In the genomic region with DNA sequence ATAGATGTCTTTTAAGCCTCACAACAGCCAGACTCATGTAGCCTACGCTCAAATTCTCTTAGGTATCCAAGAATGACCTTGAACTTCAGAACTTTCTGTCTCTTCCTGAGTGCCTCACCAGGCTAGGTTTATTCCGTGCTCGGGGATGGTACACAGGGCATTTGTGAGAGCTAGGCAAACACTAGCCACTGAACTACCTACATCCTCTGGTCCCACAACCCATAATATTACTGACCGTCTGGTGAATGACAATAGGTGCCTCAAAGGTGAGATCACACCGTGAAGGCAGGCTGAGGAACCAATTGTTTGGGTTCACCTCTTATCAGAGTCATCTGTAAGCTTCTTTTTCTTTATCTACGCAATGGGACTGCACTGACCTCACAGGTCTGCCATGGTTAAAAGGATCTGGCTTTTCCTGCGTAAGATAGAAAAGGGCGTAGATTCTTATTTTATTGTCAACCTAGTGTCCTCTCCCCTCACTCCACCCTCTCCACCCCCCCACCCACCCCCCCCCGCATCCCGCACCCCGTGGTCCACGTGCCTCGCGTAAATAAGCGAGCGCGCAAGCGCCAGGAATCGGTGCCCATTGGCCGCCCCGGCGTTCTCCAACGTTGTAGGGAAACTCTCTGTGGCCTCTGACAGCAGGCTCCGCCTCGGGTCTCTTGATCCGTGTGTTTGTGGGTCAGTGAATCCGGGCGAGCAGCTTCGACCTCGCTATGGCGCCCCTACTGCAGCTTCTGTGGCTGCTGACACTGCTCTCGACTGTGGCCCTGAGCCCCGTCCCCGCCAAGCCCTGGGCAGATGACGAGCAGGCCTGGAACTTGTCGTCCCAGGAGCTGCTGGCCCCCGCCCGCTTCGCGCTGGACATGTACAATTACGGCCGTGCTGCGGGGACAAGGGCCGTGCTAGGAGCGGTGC, we compare ENCODE assay signal across 8 mouse cellular contexts. TPM values are rescaled to one million over a fixed set of nuclear protein-coding genes. Genes with fewer than 3 reads are reported as not detected.
A peak's percentile ranks its signal among the peaks of the same experiment; 100 is the strongest.
DNase-seq lines count a peak whose midpoint lies in the region; ATAC-seq and TF ChIP-seq lines count a peak whose summit lies in the region.

A gene (plus strand): TSS at position 579 of the 918 bp plus-strand sequence.

- H3K4me1 ChIP-seq in hindbrain, embryonic 14.5 days (replicated peaks; ENCODE audit: control insufficient read depth, insufficient read depth, low read length), result peaks cover 7% of the 10 kb centered on the region; the same call in 1 of the 2 replicates
- 0 out of 2 replicates have a peak, but pooled peaks cover 4% of the 10 kb centered on the region for H3K4me1 ChIP-seq in lung, postnatal 0 days (ENCODE audit: insufficient read depth, low read depth, low read length)

- peak; percentile 93 for DNase-seq in adrenal gland, adult 8-10 months
- peak; percentile 92 for DNase-seq in embryo, embryonic 10 days (ENCODE audit: low spot score)
- peak; percentile 97 for DNase-seq in gastrocnemius, adult 2 months
- peak; percentile 84 for DNase-seq in hindbrain, embryonic 14.5 days (ENCODE audit: low spot score)
- DNase-seq in layer of hippocampus, postnatal 25 days (ENCODE audit: extremely low spot score in 1 of 2, low spot score in 1 of 2), result peak; percentile 81 to 84
- DNase-seq in lung, postnatal 0 days (ENCODE audit: low spot score), result peak; percentile 86
- peak; percentile 87 for DNase-seq in retina, embryonic 14.5 days (ENCODE audit: low spot score)
- peak; percentile 77 for DNase-seq in urinary bladder, postnatal 25 days (ENCODE audit: low spot score)

- peak within 1 kb of the TSS; percentile 71 for H3K9ac ChIP-seq in hindbrain, embryonic 14.5 days
- peak within 1 kb of the TSS; percentile 34 for H3K9ac ChIP-seq in lung, postnatal 0 days (replicated peaks; ENCODE audit: low read depth)

- peak within 1 kb of the TSS; percentile 66 for H3K4me2 ChIP-seq in hindbrain, embryonic 14.5 days (replicated peaks)
- peak within 1 kb of the TSS; percentile 90 for H3K4me2 ChIP-seq in lung, postnatal 0 days (replicated peaks; ENCODE audit: low read depth, low read length)

- H3K27ac ChIP-seq in gastrocnemius, adult 2 months, result peak within 1 kb of the TSS; percentile 98
- H3K27ac ChIP-seq in hindbrain, embryonic 14.5 days, result no peak within 1 kb of the TSS
- H3K27ac ChIP-seq in lung, postnatal 0 days (ENCODE audit: low read length), result no peak within 1 kb of the TSS

- peak; percentile 92 for ATAC-seq in hindbrain, embryonic 14.5 days (ENCODE audit: low FRiP score)
- ATAC-seq in lung, postnatal 0 days, result peak; percentile 92

- H3K4me3 ChIP-seq in gastrocnemius, adult 2 months, result peak within 1 kb of the TSS; percentile 74
- peak within 1 kb of the TSS; percentile 59 for H3K4me3 ChIP-seq in hindbrain, embryonic 14.5 days (replicated peaks; ENCODE audit: low read length)
- H3K4me3 ChIP-seq in lung, postnatal 0 days (ENCODE audit: low read depth, low read length), result peak within 1 kb of the TSS; percentile 43

- intact Hi-C loops in gastrocnemius, adult 2 months (cut with DNase I), result loop anchor here (10.0 kb wide), 1 partner anchor 360 kb away; a partner anchor contains a TSS

- H3K9me3 ChIP-seq in hindbrain, embryonic 14.5 days (ENCODE audit: control insufficient read depth, low read length), result no peaks in the 10 kb centered on the region
- no peaks in the 10 kb centered on the region for H3K9me3 ChIP-seq in lung, postnatal 0 days (ENCODE audit: low read length)

- TF ChIP-seq CTCF in gastrocnemius, adult 2 months (IDR thresholded peaks at IDR 0.05), result peak; percentile 28; the same call in 1 of the 2 replicates
- peak; percentile 26 for TF ChIP-seq CTCF in lung, postnatal 0 days (IDR thresholded peaks at IDR 0.05)

- TF ChIP-seq EP300 in lung, postnatal 0 days (IDR thresholded peaks at IDR 0.05), result no peak

- 4% methylated on average over 45 of the region's 45 CpGs for WGBS in hindbrain, embryonic 14.5 days
- 7% methylated on average over 44 of the region's 45 CpGs for WGBS in lung, postnatal 0 days

- peaks cover 17% of the 10 kb centered on the region for H3K36me3 ChIP-seq in hindbrain, embryonic 14.5 days (replicated peaks; ENCODE audit: control insufficient read depth, insufficient read depth)
- no peaks in the 10 kb centered on the region for H3K36me3 ChIP-seq in lung, postnatal 0 days (ENCODE audit: insufficient read depth, low read length)

- H3K27me3 ChIP-seq in hindbrain, embryonic 14.5 days (ENCODE audit: control insufficient read depth, insufficient read depth, low read length), result no peaks in the 10 kb centered on the region
- no peaks in the 10 kb centered on the region for H3K27me3 ChIP-seq in lung, postnatal 0 days (replicated peaks; ENCODE audit: insufficient read depth, low read length)

RNA-seq across cellular contexts. Expression of the gene that starts here (rescaled TPM):
- 100 to 1,000 TPM; 412 to 672 (median 540) TPM for total RNA-seq in adrenal gland, adult 8-10 months (2022)
- 10 to 100 TPM; 24.8 to 41.9 TPM for total RNA-seq in gastrocnemius, adult 2 months (2021)
- polyA plus RNA-seq in hindbrain, embryonic 14.5 days (2014; fragmentation: Nextera tagmentation; extraction: Ambion mirVana), result 68.8 and 74.4 TPM in 2 replicates
- 100 to 1,000 TPM; 113 to 118 TPM for total RNA-seq in layer of hippocampus, postnatal 25 days (2021)
- polyA plus RNA-seq in lung, postnatal 0 days (2015; fragmentation: Nextera tagmentation; extraction: Ambion mirVana), result 34.2 and 35.2 TPM in 2 replicates
